Mouse (Mus musculus) hematopoietic stem cell, adult 5-6 weeks (primary cell): ENCODE data around the gene Tle4. TPM values are rescaled to one million over a fixed set of nuclear protein-coding genes. Genes with fewer than 3 reads are reported as not detected.

Source experiments
- ATAC-seq, 2 experiments: fragments of 125-278 bp in 1 of 2; replicated peaks in 1 of 2; 2 replicates each; pipeline ENCODE4 v1.8.0; 2016 to 2017; ENCODE audit warnings: inconsistent platforms in 2 of 2, mild to moderate bottlenecking in 2 of 2, moderate number of reproducible peaks in 2 of 2, low read depth in 1 of 2, moderate TSS enrichment in 1 of 2; ENCODE audit not compliant: low FRiP score in 2 of 2, poor library complexity in 2 of 2, severe bottlenecking in 2 of 2, insufficient read depth in 1 of 2, low TSS enrichment in 1 of 2
- total RNA-seq: library from RNA; stranded (forward); fragments of 172-1452, 232-1000 nt; gene quantifications from 2 replicates; pipeline ENCODE4 v1.2.3, GENCODE M21; 2017

The Tle4 gene
- total RNA-seq, 1 experiment from 2014 or later, result 21.5 TPM

DNA sequence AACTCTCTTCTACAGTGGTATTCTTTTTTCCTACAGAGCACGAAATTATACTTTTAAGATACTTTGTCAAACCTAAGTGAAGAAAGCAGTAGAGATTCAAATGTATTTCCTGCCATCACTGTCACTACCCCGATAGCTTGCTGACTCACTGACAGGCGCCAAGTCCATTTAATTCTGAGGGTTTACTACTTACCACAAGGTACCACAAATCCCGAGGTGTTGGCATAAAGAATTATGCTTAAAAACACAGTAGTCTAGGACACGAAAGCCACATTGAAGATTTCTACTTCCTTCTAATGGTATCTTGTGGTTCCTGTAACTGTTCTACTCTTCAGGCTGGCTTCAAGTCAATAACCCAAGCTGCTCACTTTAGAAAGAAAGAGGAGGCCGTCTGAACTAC lies 94.0 kb downstream of the Tle4 start:
- ATAC-seq, result peak; percentile 63 to 77

DNA sequence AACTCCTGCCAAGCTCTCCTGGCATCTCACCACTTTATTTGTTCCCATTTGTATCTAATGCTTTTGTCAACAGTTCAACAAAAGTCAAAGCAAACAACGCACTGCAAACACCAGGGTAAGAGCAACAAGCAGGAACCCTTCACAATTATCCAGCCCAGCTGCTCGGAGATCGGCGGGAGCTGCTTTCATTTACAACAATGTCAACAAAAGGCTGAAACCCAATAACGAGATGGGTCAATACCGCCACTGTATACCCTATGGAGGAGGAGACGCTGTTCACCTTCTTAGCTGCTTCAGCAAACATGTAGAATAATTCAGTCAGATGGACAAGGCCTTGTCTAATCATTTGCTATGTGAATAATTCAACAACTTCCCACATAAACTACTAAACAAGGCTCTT lies 95.6 kb downstream of the Tle4 start:
- no peak for ATAC-seq

DNA sequence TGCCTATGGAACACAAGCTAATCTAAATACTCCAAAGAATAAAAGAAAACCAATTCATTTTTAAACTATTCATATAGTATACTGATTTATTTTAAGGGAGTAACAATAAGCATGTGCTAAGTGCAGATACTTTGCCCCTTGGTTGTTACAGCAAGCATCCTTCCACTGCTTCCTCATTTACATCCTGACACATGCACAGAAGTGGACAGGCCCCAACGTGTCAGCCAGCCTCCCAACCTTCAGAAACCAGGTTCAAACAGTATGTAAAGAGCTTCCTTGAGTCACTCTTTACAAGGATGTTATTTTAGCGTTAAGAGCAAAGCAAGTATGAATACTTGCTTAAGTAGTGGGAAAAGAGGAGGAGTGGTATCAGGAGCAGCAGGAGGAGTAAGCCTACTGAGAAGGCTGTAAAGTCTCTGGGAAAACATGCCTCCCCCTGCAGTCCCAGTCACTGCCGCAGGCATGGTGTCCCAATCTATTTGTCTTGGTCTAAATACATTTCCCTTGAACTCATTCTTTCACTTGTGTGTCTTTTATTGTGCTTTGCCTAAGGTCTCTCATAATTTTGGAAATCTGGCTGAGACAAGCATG lies 97.9 kb downstream of the Tle4 start:
- peak in 1 of 2 experiments; percentile 33; a peak in 1 of 4 replicates for ATAC-seq

DNA sequence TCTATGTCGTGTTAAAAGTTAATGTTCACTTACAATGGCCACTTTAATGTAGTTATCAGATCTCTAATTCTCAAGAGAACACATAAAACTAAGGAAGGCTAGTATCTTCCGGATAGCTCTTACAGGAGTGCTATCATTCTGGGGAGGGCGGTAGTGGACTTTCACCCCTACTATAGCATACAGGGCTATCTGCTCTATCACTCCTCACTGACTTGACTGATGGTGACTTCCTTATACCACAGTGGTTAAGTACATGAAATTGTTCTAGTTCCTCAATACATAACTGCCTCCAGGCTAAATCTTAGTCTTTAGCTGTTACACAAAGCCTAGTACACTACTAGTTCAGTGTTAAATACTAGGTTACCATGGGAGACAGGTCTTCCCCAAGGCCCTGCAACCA lies 104.8 kb downstream of the Tle4 start:
- peak; percentile 56 to 62 for ATAC-seq

DNA sequence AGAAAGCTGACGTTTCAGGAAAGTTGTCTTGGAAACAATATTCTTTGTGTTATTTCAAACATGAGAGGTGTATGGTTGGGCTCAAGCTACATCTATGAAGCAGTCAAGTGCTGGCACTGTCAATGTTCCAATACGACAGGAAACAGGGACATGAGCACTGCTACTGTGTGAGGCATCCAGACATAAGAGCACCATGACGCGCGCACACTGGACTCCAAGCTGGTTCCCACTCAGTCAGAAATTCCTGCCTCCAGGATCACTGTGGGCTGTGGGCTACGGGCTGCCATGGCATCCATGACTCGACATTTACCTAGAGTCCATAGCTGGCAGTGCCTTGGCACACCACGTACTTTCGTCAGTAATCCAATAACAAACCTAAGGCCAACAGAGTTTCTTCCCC lies 110.7 kb downstream of the Tle4 start:
- no peak for ATAC-seq

DNA sequence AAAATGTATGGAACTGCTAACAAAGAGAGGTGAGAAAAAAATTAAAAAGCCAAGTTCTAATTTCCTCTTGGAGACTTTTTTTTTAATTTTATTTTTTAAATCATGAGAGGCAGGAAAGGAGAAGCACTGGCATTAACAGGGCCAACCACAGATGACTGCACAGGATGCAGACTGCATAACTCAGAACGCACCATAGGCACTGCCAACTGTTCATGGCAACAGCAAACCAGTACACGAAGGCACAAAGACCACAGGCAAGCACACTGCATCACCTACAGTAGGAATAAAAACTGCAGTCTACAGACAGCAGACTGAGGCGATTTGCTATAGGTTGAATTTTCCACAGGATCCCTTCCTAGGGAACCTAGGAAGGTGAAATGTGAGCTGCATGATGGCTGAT lies 112.7 kb downstream of the Tle4 start:
- peak; percentile 100 for ATAC-seq

DNA sequence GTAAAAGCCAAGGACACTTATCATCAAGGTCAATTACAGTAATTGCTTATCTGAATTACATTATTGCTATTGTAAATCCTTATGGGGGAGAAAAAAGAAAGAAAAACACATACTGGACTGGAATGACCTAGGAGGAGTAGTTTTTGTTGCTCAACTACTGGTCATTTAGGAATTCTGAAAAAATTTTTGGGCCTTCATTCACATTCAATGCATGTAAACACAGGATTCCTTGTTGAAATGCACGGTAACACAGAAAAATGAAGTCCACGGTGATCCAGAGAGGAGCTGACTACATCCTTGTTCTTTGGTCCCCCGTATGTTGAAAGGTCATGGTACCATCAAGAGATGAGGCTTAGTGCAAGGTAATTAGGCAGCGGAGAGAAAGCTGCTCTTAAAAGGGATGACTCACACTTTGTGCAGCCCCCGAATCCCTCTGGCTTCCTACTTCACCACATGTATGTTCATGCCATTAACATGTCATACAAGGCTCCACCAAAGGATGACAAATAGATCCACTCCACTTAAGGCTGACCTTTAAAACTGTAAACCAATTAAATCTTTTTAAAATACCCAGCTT lies 115.2 kb downstream of the Tle4 start:
- ATAC-seq, result no peak

DNA sequence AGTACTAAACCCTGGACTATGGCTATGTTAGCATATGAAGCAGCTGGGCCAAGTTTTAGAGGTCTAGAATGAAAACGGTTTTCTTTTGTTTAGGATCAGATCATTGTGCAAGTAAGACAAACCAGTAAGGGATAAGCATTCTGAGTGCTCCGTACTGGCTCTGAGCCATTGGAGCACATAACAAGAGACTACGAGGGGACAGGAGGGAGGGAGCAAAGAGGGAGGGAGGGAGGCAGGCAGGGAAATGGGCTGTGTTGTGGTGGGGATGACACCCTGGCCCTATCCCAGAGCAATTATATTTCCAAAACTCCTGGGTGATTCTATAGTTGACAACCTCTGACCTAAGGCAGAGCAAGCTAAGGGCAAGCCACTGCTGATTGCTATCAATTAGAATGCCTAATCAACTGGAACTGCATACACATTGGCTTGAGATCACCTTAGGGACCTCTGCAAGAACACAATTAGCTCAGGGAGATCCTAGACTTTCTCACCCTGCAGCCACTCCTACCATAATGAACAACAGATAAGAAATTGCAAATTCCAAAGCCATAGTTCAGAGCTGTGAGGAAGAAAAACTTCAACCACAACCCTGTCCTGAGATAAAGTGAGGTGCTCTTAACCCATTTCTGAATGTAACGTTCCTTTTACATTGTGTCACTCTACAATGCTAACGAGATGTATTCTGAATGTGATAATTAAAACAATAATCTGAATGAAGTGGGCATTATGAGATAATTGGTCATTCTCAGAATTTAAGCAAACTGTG lies 115.9 kb downstream of the Tle4 start:
- no peak for ATAC-seq

DNA sequence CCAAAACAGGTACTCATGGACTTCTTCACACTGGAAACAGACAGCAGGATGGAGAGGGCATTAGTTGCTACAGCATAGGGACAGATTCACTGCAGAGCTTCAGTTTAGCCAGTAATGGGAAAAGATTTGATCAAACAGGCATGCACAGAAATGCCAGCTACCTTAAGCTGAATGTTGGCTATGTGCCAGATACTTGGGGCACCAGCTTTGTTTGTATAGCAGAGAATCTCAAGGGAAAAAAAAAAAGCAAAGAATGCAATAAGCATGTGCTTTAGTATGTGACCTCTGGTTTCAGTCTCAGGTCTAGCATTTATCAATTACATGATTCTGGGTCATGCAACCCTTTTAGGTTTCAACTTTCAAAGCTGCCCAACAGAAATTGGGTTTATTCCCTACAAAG lies 118.1 kb downstream of the Tle4 start:
- no peak for ATAC-seq

DNA sequence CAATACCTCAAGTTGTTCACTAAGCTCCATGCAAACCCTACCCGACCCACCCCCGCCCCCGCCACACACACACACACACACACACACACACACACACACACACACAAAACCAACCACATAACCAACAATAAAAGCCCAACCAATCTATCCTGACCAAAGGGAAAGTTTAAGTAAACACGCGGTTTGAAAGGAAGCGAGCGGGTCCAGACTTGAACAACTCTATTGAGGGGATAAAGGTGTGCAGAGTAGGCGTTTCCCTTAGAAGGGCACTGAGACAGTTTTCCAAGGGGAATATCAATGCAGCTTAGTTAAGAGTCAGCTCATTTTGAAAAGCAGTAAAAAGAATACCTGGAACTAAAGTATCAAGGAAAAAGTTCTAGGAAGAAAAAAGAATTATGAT lies 128.5 kb downstream of the Tle4 start:
- ATAC-seq, result no peak

DNA sequence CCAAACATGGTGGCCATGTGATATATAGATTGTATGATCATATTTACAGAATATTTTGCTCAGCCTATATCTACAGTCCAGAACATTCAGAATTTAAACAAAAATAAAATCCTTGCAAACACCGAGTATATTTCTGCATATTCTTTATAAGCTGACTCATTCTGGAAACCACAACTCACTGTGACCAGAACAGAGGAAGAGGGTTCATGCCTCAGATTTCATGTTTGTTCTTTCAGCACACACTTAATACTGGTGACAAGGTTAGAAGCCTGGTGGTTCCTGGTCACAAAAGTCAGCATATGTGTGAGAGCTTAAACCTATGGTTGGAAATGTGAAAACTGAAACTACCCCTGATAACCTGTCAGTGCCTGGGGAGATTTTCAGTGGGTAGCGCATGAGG lies 129.1 kb downstream of the Tle4 start:
- ATAC-seq, result peak; percentile 80 to 94

DNA sequence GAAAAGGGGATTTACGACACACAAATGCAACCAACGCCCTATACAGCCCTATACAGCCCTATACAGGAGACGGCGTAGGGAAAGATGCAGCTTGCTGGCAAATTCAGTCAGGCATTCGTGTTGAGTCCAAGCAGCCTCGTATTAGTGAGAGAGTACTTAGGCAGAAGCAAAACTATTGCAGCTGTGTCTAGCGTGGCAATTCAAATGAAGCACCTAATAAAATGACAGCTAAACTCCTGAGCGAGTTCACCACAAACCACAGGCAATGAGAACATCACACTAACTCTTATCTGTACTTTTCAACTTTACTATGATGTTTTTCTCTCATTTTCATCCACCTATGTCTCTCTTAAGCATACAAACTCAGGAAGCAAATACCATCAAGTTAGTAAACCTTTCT lies 131.8 kb downstream of the Tle4 start:
- ATAC-seq, result no peak

DNA sequence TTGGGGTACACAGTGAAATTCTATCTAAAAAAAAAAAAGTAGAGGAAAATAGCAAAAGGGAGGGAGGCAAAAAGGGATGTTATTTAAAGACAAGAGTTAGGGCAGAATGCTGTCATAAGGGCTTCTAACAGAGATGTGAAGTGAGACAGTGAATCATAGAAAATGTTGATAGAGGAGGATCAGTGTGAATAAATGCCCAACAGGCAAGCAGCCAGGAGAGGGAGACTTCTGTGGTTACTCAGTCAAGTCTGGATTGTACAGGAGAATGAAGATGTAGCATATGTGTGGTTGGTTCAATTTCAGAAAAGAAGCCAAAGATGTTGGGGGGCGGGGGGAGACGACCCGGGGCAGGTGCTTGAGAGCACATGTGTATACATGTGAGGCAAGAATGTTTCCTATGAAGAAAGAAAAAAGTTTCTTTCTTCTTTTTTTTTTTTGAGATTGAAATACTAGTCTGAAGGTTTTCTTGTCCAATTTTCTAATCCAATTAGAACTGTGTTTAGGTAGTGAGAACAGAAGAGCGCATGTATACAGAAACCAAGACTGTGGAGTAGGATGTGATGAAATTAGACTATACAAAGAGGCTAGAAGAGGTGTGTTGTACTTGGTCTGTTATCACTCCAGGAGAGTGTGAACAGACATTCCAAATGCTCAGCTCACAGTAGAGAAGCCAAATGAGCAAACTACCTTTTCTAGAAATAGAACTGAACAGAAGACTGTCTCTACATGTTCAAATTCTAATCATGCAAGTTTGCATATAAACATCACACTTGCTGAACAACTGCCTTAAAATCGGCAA lies 134.4 kb downstream of the Tle4 start:
- no peak for ATAC-seq

DNA sequence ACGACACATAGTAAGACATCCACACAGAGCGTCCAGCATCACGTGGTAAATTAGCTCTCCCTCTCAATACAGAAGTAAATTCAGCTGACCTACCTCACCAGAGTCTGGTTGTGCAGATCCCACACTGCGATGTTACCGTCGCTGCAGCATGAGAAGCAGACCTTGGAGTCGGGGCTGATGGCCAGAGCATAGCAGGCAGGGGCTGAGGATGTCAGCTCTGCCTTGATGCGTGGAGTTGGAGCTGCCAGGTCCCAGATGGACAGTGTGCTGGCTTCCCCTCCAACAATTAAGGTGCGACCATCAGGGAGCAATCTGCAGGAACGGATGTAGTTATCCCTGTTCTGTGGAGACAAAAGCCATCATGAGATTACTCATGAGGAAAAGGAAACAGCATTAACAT lies 144.4 kb downstream of the Tle4 start:
- no peak for ATAC-seq

DNA sequence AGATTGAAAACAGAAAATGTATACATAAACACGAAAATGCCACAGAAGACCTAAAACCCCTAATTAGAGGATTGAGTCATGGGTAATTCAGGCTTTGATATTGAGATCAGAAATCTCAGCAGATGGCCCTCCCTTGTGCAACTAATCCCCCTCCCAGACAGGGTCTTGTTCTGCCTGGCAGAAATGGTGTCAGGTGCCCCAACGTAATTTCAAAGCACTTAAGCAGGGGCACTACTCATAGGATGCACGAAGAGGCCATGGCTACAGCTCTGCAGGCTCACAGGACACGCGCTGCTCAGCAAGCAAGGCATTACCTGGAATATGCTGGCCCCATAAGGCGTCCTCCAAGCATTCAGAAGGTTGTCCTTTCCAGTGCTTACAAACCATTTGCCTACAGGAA lies 146.5 kb downstream of the Tle4 start:
- no peak for ATAC-seq

DNA sequence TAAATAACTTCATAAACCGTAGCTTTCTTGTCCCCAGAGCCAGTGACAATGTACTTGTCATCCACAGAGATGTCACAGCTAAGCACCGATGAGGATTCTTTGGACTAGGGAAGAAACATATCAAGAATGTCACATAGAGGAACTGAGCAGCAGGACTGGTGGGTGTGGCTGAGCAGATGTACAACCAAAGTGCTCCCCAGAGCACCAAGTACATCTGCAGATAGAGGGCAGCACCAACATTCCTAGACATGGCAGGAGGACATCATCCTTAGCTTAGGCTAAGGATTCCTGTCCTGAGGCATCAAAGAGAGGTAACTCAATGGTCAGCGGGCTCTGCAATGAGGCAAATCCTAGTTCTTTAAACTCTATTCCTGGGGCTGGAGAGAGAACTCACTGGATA lies 148.1 kb downstream of the Tle4 start:
- ATAC-seq, result peak; percentile 69 to 71

DNA sequence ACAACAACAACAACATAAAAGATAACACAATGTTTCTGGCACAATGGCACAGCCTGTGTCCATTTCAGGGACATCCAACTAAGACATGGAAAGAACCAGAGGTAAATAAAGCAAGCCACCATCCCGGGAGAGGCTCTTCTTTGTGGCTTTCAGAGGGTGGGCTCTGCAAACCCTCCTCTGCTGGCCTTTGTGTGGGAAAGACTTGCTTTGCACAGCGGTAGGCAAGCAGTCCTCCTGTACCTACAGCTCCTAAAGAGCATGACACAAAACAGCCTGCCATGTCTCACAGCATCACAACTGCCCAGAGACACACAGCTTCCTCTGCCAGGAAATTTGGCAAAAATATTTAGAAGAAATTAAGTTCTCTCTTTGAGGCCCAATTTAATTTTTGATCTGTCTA lies 149.3 kb downstream of the Tle4 start:
- ATAC-seq, result no peak

DNA sequence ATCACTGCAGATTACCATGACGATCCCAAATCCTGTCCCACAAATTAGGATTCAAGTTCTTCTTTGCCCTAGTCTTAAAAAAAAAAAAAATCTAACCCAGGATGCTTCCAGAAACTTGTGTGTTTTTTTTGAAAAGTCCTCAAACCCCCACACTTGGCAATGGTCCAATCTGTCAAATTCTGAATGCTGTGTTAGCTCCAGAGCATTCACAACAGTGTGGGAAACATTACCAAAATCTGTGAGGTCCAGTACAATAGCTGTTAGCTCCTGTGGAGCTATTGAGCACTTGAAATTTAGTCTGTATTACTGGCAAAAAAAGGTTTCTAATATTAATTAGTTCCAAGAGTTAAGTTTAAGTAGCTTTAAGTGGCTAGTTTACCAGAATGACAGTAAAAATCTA lies 150.4 kb downstream of the Tle4 start:
- ATAC-seq, result no peak
